In genomic region chr2:169961463-169962230, GRCm38 (mm10) we compare ENCODE assay signal across 8 mouse cellular contexts.
DNase-seq lines count a peak whose midpoint lies in the region; ATAC-seq lines count a peak whose summit lies in the region.

No protein-coding gene starts in this region.

- ATAC-seq in lung, embryonic 16.5 days (ENCODE audit: low read depth), result 0 out of 2 replicates have a peak, but pooled peaks have one; percentile 31
- ATAC-seq in forebrain, embryonic 15.5 days (replicated peaks), result peak; percentile 78
- no peak for ATAC-seq in limb, embryonic 13.5 days (ENCODE audit: low FRiP score, low read depth)
- no peak for ATAC-seq in stomach, embryonic 14.5 days (ENCODE audit: insufficient number of reproducible peaks, insufficient read depth, low FRiP score, low read depth)
- no peak for ATAC-seq in erythroblast, adult 5-6 weeks (replicated peaks; ENCODE audit: low FRiP score, poor library complexity, severe bottlenecking)

- no peak overlapping the region for H3K9ac ChIP-seq in lung, embryonic 16.5 days (ENCODE audit: low read length)
- peak overlapping the region; percentile 37 for H3K9ac ChIP-seq in forebrain, embryonic 15.5 days (replicated peaks)
- H3K9ac ChIP-seq in limb, embryonic 13.5 days, result peak overlapping the region; percentile 48; the same call in 1 of the 2 replicates
- H3K9ac ChIP-seq in stomach, embryonic 14.5 days (replicated peaks; ENCODE audit: low read depth, low read length), result no peak overlapping the region

- no peaks in the 10 kb centered on the region for H3K36me3 ChIP-seq in lung, embryonic 16.5 days (ENCODE audit: control insufficient read depth, insufficient read depth, low read length)
- H3K36me3 ChIP-seq in forebrain, embryonic 15.5 days, result no peaks in the 10 kb centered on the region
- no peaks in the 10 kb centered on the region for H3K36me3 ChIP-seq in limb, embryonic 13.5 days
- no peaks in the 10 kb centered on the region for H3K36me3 ChIP-seq in stomach, embryonic 14.5 days (ENCODE audit: control insufficient read depth, insufficient read depth, low read length)

- peak overlapping the region; percentile 61 for H3K4me2 ChIP-seq in lung, embryonic 16.5 days (ENCODE audit: low read depth, low read length)
- peak overlapping the region; percentile 78 for H3K4me2 ChIP-seq in forebrain, embryonic 15.5 days (replicated peaks)
- H3K4me2 ChIP-seq in limb, embryonic 13.5 days (replicated peaks), result peak overlapping the region; percentile 65
- H3K4me2 ChIP-seq in stomach, embryonic 14.5 days (replicated peaks; ENCODE audit: low read depth, low read length), result peak overlapping the region; percentile 50

- peak overlapping the region; percentile 23 for H3K4me3 ChIP-seq in lung, embryonic 16.5 days (ENCODE audit: low read length)
- H3K4me3 ChIP-seq in forebrain, embryonic 15.5 days, result peak overlapping the region; percentile 34
- H3K4me3 ChIP-seq in limb, embryonic 13.5 days, result peak overlapping the region; percentile 38
- peak overlapping the region; percentile 12; the same call in 1 of the 2 replicates for H3K4me3 ChIP-seq in stomach, embryonic 14.5 days (ENCODE audit: low read depth, low read length)

- H3K27me3 ChIP-seq in lung, embryonic 16.5 days (ENCODE audit: control insufficient read depth, insufficient read depth, low read depth, low read length), result no peaks in the 10 kb centered on the region
- H3K27me3 ChIP-seq in forebrain, embryonic 15.5 days, result no peaks in the 10 kb centered on the region
- no peaks in the 10 kb centered on the region for H3K27me3 ChIP-seq in limb, embryonic 13.5 days
- no peaks in the 10 kb centered on the region for H3K27me3 ChIP-seq in stomach, embryonic 14.5 days (ENCODE audit: control insufficient read depth, insufficient read depth, low read length)

- DNase-seq in lung, postnatal 14 days, result no peak
- no peak for DNase-seq in cerebellum, postnatal 4 days (ENCODE audit: low spot score in 2 of 2)
- DNase-seq in kidney, adult 18-20 months, result no peak

- peaks cover 4% of the 10 kb centered on the region; the same call in 1 of the 2 replicates for H3K4me1 ChIP-seq in lung, embryonic 16.5 days (replicated peaks; ENCODE audit: control insufficient read depth, insufficient read depth, low read length)
- peaks cover 33% of the 10 kb centered on the region for H3K4me1 ChIP-seq in forebrain, embryonic 15.5 days
- peaks cover 20% of the 10 kb centered on the region for H3K4me1 ChIP-seq in limb, embryonic 13.5 days
- peaks cover 7% of the 10 kb centered on the region; the same call in 1 of the 2 replicates for H3K4me1 ChIP-seq in stomach, embryonic 14.5 days (ENCODE audit: control insufficient read depth, insufficient read depth, low read length)

- H3K9me3 ChIP-seq in lung, embryonic 16.5 days (ENCODE audit: control insufficient read depth, low read length), result no peaks in the 10 kb centered on the region
- H3K9me3 ChIP-seq in forebrain, embryonic 15.5 days, result no peaks in the 10 kb centered on the region
- H3K9me3 ChIP-seq in limb, embryonic 13.5 days, result 0 out of 2 replicates have a peak, but pooled peaks cover 7% of the 10 kb centered on the region
- no peaks in the 10 kb centered on the region for H3K9me3 ChIP-seq in stomach, embryonic 14.5 days (ENCODE audit: control insufficient read depth, low read depth, low read length)

- 24% methylated on average over 24 of the region's 24 CpGs for WGBS in lung, embryonic 16.5 days
- 10% methylated on average over 24 of the region's 24 CpGs for WGBS in forebrain, embryonic 15.5 days
- 27% methylated on average over 24 of the region's 24 CpGs for WGBS in limb, embryonic 13.5 days
- WGBS in stomach, embryonic 14.5 days, result 28% methylated on average over 24 of the region's 24 CpGs

- no peak overlapping the region for H3K27ac ChIP-seq in lung, embryonic 16.5 days (ENCODE audit: low read length)
- peak overlapping the region; percentile 81 for H3K27ac ChIP-seq in forebrain, embryonic 15.5 days (replicated peaks)
- no peak overlapping the region for H3K27ac ChIP-seq in limb, embryonic 13.5 days
- H3K27ac ChIP-seq in stomach, embryonic 14.5 days (ENCODE audit: low read length), result no peak overlapping the region

Comparison
In these comparisons a context has a peak if more than half of its experiments do, and no peak if none do; other contexts are left out.
1. ATAC-seq: peak in lung, embryonic 16.5 days (single experiment) and forebrain, embryonic 15.5 days (single experiment); none in limb, embryonic 13.5 days (single experiment), stomach, embryonic 14.5 days (single experiment) and erythroblast, adult 5-6 weeks (single experiment).
2. H3K9ac ChIP-seq: peak in forebrain, embryonic 15.5 days (single experiment) and limb, embryonic 13.5 days (single experiment); none in lung, embryonic 16.5 days (single experiment) and stomach, embryonic 14.5 days (single experiment).
3. Peak in every context shown above with its lines, with median percentiles within 50 percentile points of each other: H3K4me2 ChIP-seq and H3K4me3 ChIP-seq.